Mouse (Mus musculus): ENCODE measurements at regions not wholly inside any gene's neighbourhood (a gene's known extent, or its start where the extent isn't known, plus 50 kb on each side); places are given as distances from the start of the nearest gene placed in this dataset.

DNA sequence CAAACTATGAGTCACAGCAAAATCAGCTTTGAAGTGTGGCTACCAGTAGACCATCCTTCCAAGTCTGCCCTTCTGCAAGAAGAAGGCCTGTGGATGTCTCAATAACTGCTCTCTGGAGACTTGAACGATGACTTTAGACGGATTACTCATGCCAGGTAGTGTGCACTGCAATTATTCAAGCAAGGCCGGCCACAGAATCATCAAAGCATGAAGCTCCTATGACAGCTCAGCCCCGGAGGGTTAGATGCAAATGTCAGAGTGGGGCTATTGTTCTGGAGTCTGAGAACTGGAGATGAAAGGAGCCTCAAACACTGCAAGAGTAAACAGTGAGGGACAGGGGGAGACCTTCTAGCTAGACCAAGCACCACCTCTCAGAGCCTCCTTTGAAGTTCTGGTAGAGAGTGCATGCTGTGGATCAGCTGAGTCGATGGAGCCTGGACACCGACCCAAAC, 173.8 kb upstream of the Dmrta1 start:
- in situ Hi-C loops (cut with MseI, MboI): no loop called here

DNA sequence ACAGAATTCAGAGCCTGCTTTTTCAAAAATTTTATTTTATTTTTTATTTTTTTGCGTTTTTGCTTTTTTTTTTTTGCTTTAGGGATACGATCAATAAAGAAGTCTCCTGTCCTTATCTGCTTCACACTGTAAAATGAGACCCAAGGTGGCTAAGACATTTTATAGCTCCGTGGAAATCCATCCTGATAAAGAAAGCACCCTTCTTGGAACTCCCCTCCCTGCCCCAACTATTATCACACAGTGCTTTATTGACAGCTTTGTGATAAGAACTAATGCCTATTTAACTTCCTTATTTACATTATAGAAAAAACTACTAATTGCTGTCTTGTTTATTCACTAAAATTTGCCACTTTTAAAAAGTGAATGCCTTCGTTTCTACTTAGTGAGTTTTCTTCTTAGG, 179.0 kb upstream of the Dmrta1 start:
- in situ Hi-C loops (cut with MseI, MboI): no loop called here

GRCm38 (mm10) chr4:89490947-89491346, 180.1 kb upstream of the Cdkn2b start:
- in situ Hi-C loops (cut with MseI, MboI): no loop called here

DNA sequence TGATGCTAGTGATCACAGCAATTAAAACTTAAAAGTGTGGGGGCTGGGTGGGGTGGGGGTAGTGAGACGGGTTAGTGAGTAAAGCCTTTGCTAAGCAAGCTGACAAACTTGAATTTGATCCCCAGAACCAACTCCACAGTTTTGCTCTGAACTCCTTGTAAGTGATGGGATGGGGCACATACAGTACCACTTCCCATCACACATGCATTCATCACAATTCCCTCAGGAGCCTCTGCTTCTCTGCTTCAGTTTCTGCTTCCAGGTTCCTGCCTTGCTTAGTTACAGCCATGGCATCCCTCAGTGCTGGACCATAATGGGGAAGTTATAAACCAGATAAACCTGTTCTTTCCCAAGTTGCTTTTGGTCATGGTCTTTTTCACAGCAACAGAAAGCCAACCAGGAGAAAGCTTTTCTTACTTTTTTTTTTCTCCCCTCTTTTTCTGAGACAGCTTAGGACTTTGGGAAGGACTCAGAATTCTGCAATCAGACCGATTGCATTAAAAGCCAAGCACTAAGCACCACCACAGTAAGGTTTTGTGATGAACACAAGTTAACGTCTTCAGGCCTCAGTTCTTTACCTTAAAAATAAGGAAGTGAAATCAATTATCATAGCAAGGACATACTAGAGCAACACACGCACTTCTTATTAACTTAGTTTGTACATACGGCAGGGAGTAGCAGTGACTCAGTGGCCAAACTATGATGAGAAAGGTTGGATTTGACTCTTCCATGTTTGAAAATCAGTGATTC, 176.8 kb upstream of the Cdkn2b start:
- in situ Hi-C loops (cut with MseI, MboI): no loop called here

GRCm38 (mm10) chr4:89486963-89487362, 176.1 kb upstream of the Cdkn2b start:
- in situ Hi-C loops (cut with MseI, MboI): no loop called here

DNA sequence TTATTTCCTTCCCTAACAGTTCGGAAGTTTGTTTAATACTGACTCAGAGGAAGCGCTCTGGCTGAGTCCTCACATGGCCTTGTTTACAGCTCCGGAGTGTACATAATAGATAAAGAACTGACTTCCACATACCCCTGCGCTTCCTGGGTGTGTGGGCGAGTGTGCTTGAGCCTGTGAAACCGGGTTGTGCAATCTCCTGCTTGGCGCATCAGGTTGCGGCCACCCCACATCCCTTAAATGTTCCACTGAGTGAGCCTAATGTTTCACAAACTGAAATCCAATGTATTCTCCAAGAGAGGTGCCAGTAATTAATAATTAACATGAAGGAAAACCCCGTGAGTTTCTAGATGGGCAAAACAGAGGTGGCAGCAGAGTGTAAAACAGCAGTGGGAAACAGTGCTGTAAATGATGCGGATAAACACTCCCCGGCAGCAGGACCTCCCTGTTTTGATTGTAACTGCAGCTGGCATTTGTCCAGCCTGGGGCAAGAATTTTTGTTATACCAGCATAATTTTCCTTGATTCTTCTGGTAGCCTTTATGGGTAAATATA, 175.2 kb upstream of the Cdkn2b start:
- in situ Hi-C loops (cut with MseI, MboI): no loop called here

DNA sequence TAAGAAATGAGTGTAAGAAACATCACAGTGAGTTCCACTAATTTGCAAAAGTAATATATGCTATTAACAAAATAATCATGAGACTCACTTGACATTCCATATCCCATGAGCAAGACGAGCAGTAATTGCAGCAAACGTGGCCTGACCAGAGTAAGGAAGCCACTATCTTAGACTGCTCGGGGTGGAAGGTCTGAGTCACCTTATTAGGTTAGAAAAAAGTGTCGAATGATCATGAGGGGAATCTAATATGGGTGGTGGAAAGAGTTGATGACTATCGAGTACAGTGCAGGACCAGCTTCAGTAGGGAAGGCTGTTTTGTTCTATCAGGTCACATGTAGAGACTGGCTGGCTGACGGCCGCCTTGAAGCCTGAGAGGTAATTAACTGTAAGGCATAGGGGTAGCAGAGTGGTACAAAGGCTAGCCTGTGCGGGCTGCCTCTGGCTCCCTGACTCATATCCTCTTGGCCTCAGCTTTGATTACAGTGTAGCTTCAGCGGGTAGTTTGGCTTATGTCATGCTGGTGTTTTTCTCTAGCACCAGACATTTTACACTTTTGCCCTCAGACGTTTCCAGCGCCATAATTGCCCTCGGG, 167.9 kb upstream of the Cdkn2b start:
- in situ Hi-C loops (cut with MseI, MboI): no loop called here

DNA sequence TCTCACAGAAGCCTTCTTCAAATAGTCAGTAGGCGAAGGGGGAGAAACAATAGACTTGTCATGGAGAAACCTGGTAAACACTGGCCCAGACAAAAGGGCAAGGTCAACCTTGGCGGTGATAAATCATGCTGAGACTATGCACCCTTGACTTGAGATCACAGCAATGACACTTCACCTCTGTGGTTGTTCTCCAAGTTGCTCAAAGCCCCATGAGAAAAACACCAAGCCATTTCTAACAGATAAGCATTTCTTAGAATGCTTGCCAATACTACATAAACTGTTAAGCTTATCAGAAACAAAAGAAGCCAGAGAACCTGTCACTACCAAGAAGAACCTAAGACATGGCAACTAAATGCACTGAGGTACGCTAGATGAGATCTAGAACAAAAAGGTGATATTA, 165.0 kb upstream of the Cdkn2b start:
- in situ Hi-C loops (cut with MseI, MboI): no loop called here

- in situ Hi-C loops (cut with MseI, MboI): no loop called here
Observed at GRCm38 (mm10) chr4:89474836-89475541, 164.2 kb upstream of the Cdkn2b start.

GRCm38 (mm10) chr4:89471426-89471825, 160.6 kb upstream of the Cdkn2b start:
- in situ Hi-C loops (cut with MseI, MboI): no loop called here

DNA sequence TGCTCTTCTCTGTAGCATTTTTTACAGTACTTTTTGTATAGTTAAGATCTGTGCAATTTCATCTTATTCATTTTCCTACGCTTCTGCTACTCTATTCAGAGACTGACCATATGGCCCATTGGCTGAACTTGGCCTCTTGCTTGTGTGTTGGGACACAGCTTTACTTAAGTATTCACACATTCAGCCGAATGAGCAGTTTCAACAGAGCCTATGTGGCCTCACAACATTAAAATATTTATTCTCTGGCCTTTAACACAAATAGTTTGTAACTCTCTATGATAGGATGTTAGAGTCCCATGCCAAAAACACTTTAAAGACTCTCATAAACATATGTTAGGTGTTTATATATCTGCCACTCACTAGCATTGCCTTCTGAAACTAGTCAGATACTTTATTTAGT, 159.9 kb upstream of the Cdkn2b start:
- in situ Hi-C loops (cut with MseI, MboI): no loop called here

DNA sequence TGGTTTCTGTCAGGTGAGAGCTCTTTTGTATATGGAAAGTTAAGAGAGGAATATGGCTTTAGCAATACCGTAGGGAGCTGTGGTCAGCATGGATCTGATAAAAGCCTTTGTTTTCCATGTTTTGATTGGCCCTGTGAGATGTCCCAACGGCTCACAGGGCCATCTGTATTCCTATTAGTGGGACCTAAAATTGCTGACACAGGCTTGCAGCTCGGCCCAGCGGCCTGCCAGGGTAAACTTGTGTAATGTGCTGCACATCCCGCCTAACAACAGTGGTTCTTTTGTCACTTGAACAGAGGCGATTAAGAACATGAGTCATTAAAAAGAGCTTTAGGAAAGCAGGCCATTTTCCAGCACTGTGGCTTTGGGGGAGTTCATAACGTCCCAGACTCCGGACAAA, 159.0 kb upstream of the Cdkn2b start:
- in situ Hi-C loops (cut with MseI, MboI): no loop called here

DNA sequence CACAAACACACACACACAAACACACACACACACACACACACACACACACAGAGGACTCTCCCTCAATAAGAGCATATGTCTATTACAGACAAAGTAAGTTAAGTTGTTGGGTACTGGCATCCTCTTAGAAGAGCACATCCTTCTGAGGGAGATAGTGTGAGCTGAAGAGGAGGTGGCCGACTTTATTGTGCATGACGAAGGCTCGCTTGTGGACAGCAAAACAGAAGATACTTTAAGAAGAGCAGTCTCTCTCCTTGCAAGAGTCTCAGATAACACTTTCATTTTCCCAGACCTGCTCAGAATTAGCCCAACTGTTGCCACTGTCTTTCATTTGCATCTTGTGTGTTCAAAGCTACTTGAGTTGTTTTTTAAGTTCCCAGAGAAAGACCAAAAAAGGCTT, 158.6 kb upstream of the Cdkn2b start:
- in situ Hi-C loops (cut with MseI, MboI): no loop called here

- in situ Hi-C loops (cut with MseI, MboI): no loop called here
Observed at GRCm38 (mm10) chr4:89466766-89467165, 155.9 kb upstream of the Cdkn2b start.

GRCm38 (mm10) chr4:89463121-89463520, 152.3 kb upstream of the Cdkn2b start:
- in situ Hi-C loops (cut with MseI, MboI): no loop called here

DNA sequence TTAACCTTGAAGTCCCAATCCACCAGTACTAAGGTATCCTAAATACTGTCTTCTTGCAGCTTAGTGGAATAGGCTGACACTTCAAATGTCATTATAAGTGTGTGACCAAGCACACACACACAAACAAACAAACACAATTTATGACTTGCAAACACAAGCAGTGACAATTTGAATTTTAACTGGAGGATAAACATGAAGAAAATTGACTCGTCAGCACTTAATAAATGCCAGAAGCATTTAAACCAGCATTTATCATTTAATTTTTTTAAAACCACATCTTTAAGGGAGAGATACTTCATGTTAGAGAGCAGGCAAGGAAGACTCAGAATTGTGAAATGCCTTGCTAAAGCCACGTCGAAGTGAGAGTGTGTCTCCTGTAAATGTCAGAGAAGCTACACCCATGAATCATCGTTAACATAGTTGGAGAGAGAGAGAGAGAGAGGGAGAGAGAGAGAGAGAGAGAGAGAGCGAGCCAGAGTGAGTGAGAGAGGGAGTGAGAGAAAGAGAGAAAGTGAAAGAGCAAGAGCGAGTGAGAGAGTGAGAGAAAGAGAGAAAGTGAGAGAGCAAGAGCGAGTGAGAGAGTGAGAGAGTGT, 149.4 kb upstream of the Cdkn2b start:
- in situ Hi-C loops (cut with MseI, MboI): no loop called here

DNA sequence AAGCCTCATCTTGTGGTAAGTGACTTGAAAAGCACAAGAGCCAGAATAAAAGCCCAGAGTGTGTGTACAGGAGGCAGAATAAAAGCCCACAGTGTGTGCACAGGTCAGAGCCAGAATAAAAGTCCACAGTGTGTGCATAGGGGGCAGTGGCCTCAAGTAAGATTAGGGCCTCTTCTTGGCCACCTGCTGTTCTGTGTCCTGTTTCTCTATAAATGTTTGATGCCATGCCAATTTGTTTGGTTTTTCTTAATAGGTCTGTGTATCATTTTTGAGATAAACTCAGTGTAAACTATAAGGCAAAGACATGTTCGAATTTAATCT, 148.5 kb upstream of the Cdkn2b start:
- in situ Hi-C loops (cut with MseI, MboI): no loop called here

- in situ Hi-C loops (cut with MseI, MboI): no loop called here
Observed at GRCm38 (mm10) chr4:89458628-89459345, 147.9 kb upstream of the Cdkn2b start.

DNA sequence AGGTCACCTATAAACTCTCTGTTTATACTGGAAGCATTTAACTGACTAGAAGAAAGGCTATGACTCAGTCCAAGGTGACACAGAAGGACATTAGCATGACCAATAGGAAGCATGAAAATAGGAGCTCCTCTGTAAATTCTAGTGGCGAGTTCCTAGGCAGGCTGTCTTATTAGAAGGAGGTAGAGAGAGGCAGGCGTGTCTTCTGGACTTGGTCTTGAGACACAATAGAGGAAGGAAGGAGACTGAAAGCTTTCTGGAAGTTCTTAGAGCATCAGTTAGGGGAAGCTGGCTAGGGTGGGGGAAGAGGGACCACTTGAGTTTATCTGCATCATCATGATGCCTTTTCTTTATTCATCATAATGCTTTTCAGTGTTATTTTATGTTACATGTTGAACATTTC, 147.0 kb upstream of the Cdkn2b start:
- in situ Hi-C loops (cut with MseI, MboI): no loop called here

DNA sequence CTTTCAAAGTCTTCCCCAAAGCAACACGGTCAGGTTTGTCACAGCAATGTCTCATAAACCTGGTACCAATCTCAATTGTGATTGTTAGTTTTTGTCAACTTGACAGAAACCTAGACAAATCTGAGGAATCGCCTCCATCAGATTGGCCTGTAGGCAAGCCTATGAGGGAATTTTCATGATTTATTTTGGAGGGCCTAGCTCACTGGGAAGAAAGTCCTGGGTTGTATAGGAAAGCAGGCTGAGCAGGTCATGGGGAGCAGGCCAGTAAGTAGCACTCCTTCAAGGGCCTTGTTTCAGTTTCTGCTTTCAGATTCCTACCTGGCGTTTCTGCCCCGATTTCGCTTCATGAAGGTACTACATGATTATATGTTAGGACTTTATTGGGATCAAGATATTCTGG, 144.1 kb upstream of the Cdkn2b start:
- in situ Hi-C loops (cut with MseI, MboI): no loop called here

DNA sequence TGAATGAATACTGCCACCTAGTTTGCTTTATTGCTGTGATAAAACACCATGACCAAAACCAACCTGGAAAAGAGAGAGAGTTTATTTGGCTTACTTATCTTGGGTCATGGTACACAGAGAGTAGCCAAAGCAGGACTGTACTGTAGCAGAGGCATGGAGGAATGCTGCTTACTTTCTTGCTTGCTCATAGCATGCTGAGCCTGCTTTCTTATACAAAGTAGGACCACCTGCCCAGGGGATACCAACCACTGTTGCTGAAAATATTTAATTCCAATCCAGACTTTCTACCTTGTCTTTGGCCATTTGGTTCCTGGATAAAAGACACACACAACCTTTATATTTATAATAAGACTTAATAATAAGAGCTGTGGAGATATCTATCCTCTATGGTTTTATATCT, 142.2 kb upstream of the Cdkn2b start:
- in situ Hi-C loops (cut with MseI, MboI): no loop called here

DNA sequence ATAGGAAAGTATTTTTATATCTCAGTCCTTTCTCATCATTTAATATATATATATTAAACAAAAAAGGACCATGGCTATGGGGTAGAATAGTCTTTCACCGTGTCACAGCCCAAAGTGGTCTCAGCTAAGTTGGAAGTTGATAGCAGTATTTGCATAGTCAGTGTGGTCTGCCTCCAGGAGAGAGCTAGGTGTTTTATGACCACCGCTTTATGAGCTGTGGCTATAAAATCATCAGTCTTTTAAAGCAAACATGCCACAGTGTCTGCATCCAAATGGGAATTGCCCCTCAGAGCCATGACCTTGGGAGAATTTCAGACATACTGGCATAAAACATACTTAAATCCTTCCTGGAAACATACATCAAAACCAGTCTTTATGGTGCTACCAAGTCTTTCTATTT, 140.9 kb upstream of the Cdkn2b start:
- in situ Hi-C loops (cut with MseI, MboI): no loop called here

All from mouse trophoblast stem cell (cell line).